Mouse (Mus musculus): Measurements from ENCODE around the gene Adk. TPM values are rescaled to one million over a fixed set of nuclear protein-coding genes. Genes with fewer than 3 reads are reported as not detected.

The Adk gene
- total and polyA plus RNA-seq, 3 experiments, result 47.9 to 129 (median 59.0) TPM

GRCm38 (mm10) chr14:21284847-21285246 lies 232.5 kb downstream of the Adk start:
- Histone ChIP-seq H3K36me3 (replicated peaks in 1 of 2; ENCODE audit: control insufficient read depth in 1 of 2, insufficient read depth in 1 of 2, low read length in 1 of 2) (no peaks in the 10 kb centered on the region), H3K4me1 (ENCODE audit: control insufficient read depth in 1 of 2, insufficient read depth in 2 of 2) (0 out of 4 replicates have a peak, but pooled peaks cover 0 to 2% of the 10 kb centered on the region in 2 experiments), H3K9me3 (replicated peaks; ENCODE audit: low read length) (no peaks in the 10 kb centered on the region), H3K9ac (ENCODE audit: insufficient read depth, low read depth) (no peak overlapping the region), H3K27me3 (replicated peaks) (no peaks in the 10 kb centered on the region), H3K79me2 (replicated peaks; ENCODE audit: control insufficient read depth, extremely low read depth, insufficient read depth, poor library complexity, severe bottlenecking) (no peaks in the 10 kb centered on the region), H3K4me2 (ENCODE audit: insufficient read depth, low read depth, poor library complexity, severe bottlenecking) (no peak overlapping the region), H3K27ac (ENCODE audit: insufficient read depth, low read depth) (no peak overlapping the region), H3K4me3 (replicated peaks in 1 of 3; ENCODE audit: low read depth in 2 of 3, low read length in 2 of 3, poor library complexity in 1 of 3) (no peak overlapping the region)
- dilution Hi-C loops (cut with MboI; ENCODE audit: extremely low pct_ligation_motif_present, extremely low pct_unique_long_range_greater_than_20kb, low sequenced_read_pairs) (no loop called here), in situ Hi-C loops (cut with MboI; ENCODE audit: low pct_ligation_motif_present, low pct_unique_long_range_greater_than_20kb, low sequenced_read_pairs) (no loop called here)
- TF ChIP-seq ZMIZ1 (IDR thresholded peaks at IDR 0.05; ENCODE audit: low read depth, low read length), result no peak
- TF ChIP-seq POLR2AphosphoS2 (IDR thresholded peaks at IDR 0.05; ENCODE audit: low read depth, low read length), result no peak
- TF ChIP-seq POLR2A (IDR thresholded peaks at IDR 0.05; ENCODE audit: low read depth, low read length), result no peak
- no peak for TF ChIP-seq IRF4 (IDR thresholded peaks at IDR 0.05; ENCODE audit: low read depth, low read length)
- TF ChIP-seq HCFC1 (IDR thresholded peaks at IDR 0.05; ENCODE audit: low read depth, low read length), result no peak
- no peak for TF ChIP-seq UBTF (IDR thresholded peaks at IDR 0.05; ENCODE audit: low read depth, low read length)
- no peak for TF ChIP-seq JUND (conservative IDR thresholded peaks at IDR 0.05; ENCODE audit: low read depth, low read length)
- TF ChIP-seq ZC3H11A (IDR thresholded peaks at IDR 0.05; ENCODE audit: low read depth, low read length), result no peak
- DNase-seq (ENCODE audit: extremely low read depth), result no peak

- Histone ChIP-seq H3K4me2 (ENCODE audit: insufficient read depth, low read depth, poor library complexity, severe bottlenecking) (no peak overlapping the region), H3K27ac (ENCODE audit: insufficient read depth, low read depth) (no peak overlapping the region), H3K9me3 (replicated peaks; ENCODE audit: low read length) (no peaks in the 10 kb centered on the region), H3K27me3 (replicated peaks) (no peaks in the 10 kb centered on the region), H3K4me3 (replicated peaks in 1 of 3; ENCODE audit: low read depth in 2 of 3, low read length in 2 of 3, poor library complexity in 1 of 3) (no peak overlapping the region), H3K36me3 (replicated peaks in 1 of 2; ENCODE audit: control insufficient read depth in 1 of 2, insufficient read depth in 1 of 2, low read length in 1 of 2) (no peaks in the 10 kb centered on the region), H3K4me1 (ENCODE audit: control insufficient read depth in 1 of 2, insufficient read depth in 2 of 2) (no peaks in the 10 kb centered on the region), H3K79me2 (replicated peaks; ENCODE audit: control insufficient read depth, extremely low read depth, insufficient read depth, poor library complexity, severe bottlenecking) (no peaks in the 10 kb centered on the region), H3K9ac (ENCODE audit: insufficient read depth, low read depth) (no peak overlapping the region)
- no peak for DNase-seq (ENCODE audit: extremely low read depth)
- in situ Hi-C loops (cut with MboI; ENCODE audit: low pct_ligation_motif_present, low pct_unique_long_range_greater_than_20kb, low sequenced_read_pairs) (no loop called here), dilution Hi-C loops (cut with MboI; ENCODE audit: extremely low pct_ligation_motif_present, extremely low pct_unique_long_range_greater_than_20kb, low sequenced_read_pairs) (no loop called here)
- TF ChIP-seq MYC (IDR thresholded peaks at IDR 0.05; ENCODE audit: low read depth, low read length) (no peak), POLR2A (IDR thresholded peaks at IDR 0.05; ENCODE audit: low read depth, low read length) (no peak), EP300 (IDR thresholded peaks at IDR 0.05; ENCODE audit: low read length) (no peak), ETS1 (conservative IDR thresholded peaks at IDR 0.05; ENCODE audit: low read depth, low read length) (no peak), TBP (conservative IDR thresholded peaks at IDR 0.05; ENCODE audit: low read depth, low read length) (no peak), CHD1 (IDR thresholded peaks at IDR 0.05; ENCODE audit: low read depth, low read length) (no peak), RCOR1 (conservative IDR thresholded peaks at IDR 0.05; ENCODE audit: low read depth, low read length) (no peak), ZMIZ1 (IDR thresholded peaks at IDR 0.05; ENCODE audit: low read depth, low read length) (no peak), MAZ (IDR thresholded peaks at IDR 0.05; ENCODE audit: low read depth, low read length) (no peak), RAD21 (IDR thresholded peaks at IDR 0.05; ENCODE audit: low read depth, low read length) (no peak), ZNF384 (IDR thresholded peaks at IDR 0.05; ENCODE audit: low read depth, low read length) (no peak), NELFE (IDR thresholded peaks at IDR 0.05; ENCODE audit: low read depth, low read length) (no peak), SMC3 (IDR thresholded peaks at IDR 0.05; ENCODE audit: low read depth, low read length) (no peak), UBTF (IDR thresholded peaks at IDR 0.05; ENCODE audit: low read depth, low read length) (no peak), MAX (IDR thresholded peaks at IDR 0.05; ENCODE audit: low read length) (no peak), MXI1 (IDR thresholded peaks at IDR 0.05; ENCODE audit: low read depth, low read length) (no peak)
These were observed 233.9 kb downstream of the Adk start for GRCm38 (mm10) chr14:21286274-21286673.

Measured in CH12.LX (cell line).